Mouse (Mus musculus): ENCODE results near the gene Wdr27.

Gene Wdr27

GRCm38 (mm10) chr17:14824938-14825337 is 118.0 kb downstream of the Wdr27 start:
- DNase-seq (ENCODE audit: inconsistent ontology term): peak; percentile 78

GRCm38 (mm10) chr17:14817975-14818374 is 125.0 kb downstream of the Wdr27 start:
- DNase-seq (ENCODE audit: inconsistent ontology term): no peak

- no peak for DNase-seq (ENCODE audit: inconsistent ontology term)
Measured at GRCm38 (mm10) chr17:14816107-14816506, 126.9 kb downstream of the Wdr27 start.

- no peak for DNase-seq (ENCODE audit: inconsistent ontology term)
Measured at GRCm38 (mm10) chr17:14815304-14815703, 127.7 kb downstream of the Wdr27 start.

GRCm38 (mm10) chr17:14812631-14813030 is 130.3 kb downstream of the Wdr27 start:
- DNase-seq (ENCODE audit: inconsistent ontology term): no peak

GRCm38 (mm10) chr17:14812033-14812432 is 130.9 kb downstream of the Wdr27 start:
- no peak for DNase-seq (ENCODE audit: inconsistent ontology term)

GRCm38 (mm10) chr17:14806808-14807207 is 136.2 kb downstream of the Wdr27 start:
- DNase-seq (ENCODE audit: inconsistent ontology term): no peak

- no peak for DNase-seq (ENCODE audit: inconsistent ontology term)
Measured at GRCm38 (mm10) chr17:14799243-14799642, 143.7 kb downstream of the Wdr27 start.

GRCm38 (mm10) chr17:14795074-14795473 is 147.9 kb downstream of the Wdr27 start:
- no peak for DNase-seq (ENCODE audit: inconsistent ontology term)

GRCm38 (mm10) chr17:14779356-14779755 is 163.6 kb downstream of the Wdr27 start:
- DNase-seq (ENCODE audit: inconsistent ontology term): peak; percentile 42

- DNase-seq (ENCODE audit: inconsistent ontology term): no peak
Measured at GRCm38 (mm10) chr17:14771339-14771738, 171.6 kb downstream of the Wdr27 start.

- no peak for DNase-seq (ENCODE audit: inconsistent ontology term)
Measured at GRCm38 (mm10) chr17:14770377-14770776, 172.6 kb downstream of the Wdr27 start.
